Mouse (Mus musculus): ENCODE data around the gene Gm4553. TPM values are rescaled to one million over a fixed set of nuclear protein-coding genes. Genes with fewer than 3 reads are reported as not detected.
"Not testable (repeated sequence)": the region's sequence is repeated elsewhere in the genome, so short reads cannot be mapped to it uniquely, and the experiment has no call there.

Gm4553 gene
- polyA plus RNA-seq, 1 experiment from 2014 or later: not detected

- no peak overlapping the region for H3K9ac ChIP-seq
- no peaks in the 10 kb centered on the region for H3K36me3 ChIP-seq
- no peaks in the 10 kb centered on the region for H3K4me1 ChIP-seq
- H3K27ac ChIP-seq: no peak overlapping the region
- no peak overlapping the region for H3K4me3 ChIP-seq
- H3K4me2 ChIP-seq: no peak overlapping the region
- H3K27me3 ChIP-seq (replicated peaks): no peaks in the 10 kb centered on the region
- no peak for ATAC-seq
- no peaks in the 10 kb centered on the region for H3K9me3 ChIP-seq (replicated peaks)
- WGBS (ENCODE audit: insufficient replicate concordance): 77% methylated on average over 3 of the region's 3 CpGs
Observed at GRCm38 (mm10) chr7:142159366-142159765, 6.2 kb downstream of the Gm4553 start.

- H3K4me2 ChIP-seq; H3K9ac ChIP-seq; H3K27ac ChIP-seq; H3K9me3 ChIP-seq (replicated peaks); H3K36me3 ChIP-seq; H3K27me3 ChIP-seq (replicated peaks); H3K4me1 ChIP-seq; ATAC-seq; H3K4me3 ChIP-seq: not testable (repeated sequence)
- 28% methylated on average over 2 of the region's 2 CpGs for WGBS (ENCODE audit: insufficient replicate concordance)
Observed at GRCm38 (mm10) chr7:142157013-142157412, 8.5 kb downstream of the Gm4553 start, which contains the start of gene Gm29735. Gm29735 (minus strand) TSS chr7:142157113.

GRCm38 (mm10) chr7:142155308-142155707 lies 10.2 kb downstream of the Gm4553 start:
- Histone ChIP-seq H3K9ac (no peak overlapping the region), H3K4me1 (no peaks in the 10 kb centered on the region), H3K36me3 (no peaks in the 10 kb centered on the region), H3K27me3 (replicated peaks) (no peaks in the 10 kb centered on the region), H3K9me3 (replicated peaks) (no peaks in the 10 kb centered on the region), H3K4me2 (no peak overlapping the region), H3K27ac (no peak overlapping the region), H3K4me3 (no peak overlapping the region)
- 48% methylated on average over 1 of the region's 1 CpGs for WGBS (ENCODE audit: insufficient replicate concordance)
- no peak for ATAC-seq

GRCm38 (mm10) chr7:142152191-142152590 lies 13.3 kb downstream of the Gm4553 start:
- Histone ChIP-seq H3K4me3 (no peak overlapping the region), H3K4me1 (no peaks in the 10 kb centered on the region), H3K4me2 (no peak overlapping the region), H3K9ac (no peak overlapping the region), H3K27ac (no peak overlapping the region), H3K27me3 (replicated peaks) (no peaks in the 10 kb centered on the region), H3K36me3 (no peaks in the 10 kb centered on the region), H3K9me3 (replicated peaks) (no peaks in the 10 kb centered on the region)
- 76% methylated on average over 4 of the region's 4 CpGs for WGBS (ENCODE audit: insufficient replicate concordance)
- ATAC-seq: no peak

GRCm38 (mm10) chr7:142148633-142149032 lies 16.9 kb downstream of the Gm4553 start:
- Histone ChIP-seq H3K9ac (no peak overlapping the region), H3K4me1 (no peaks in the 10 kb centered on the region), H3K27me3 (replicated peaks) (0 out of 2 replicates have a peak, but pooled peaks cover 5% of the 10 kb centered on the region), H3K4me2 (no peak overlapping the region), H3K4me3 (no peak overlapping the region), H3K36me3 (no peaks in the 10 kb centered on the region), H3K27ac (no peak overlapping the region), H3K9me3 (replicated peaks) (no peaks in the 10 kb centered on the region)
- no peak for ATAC-seq

- ATAC-seq: no peak
- H3K9ac ChIP-seq: no peak overlapping the region
- 0 out of 2 replicates have a peak, but pooled peaks cover 5% of the 10 kb centered on the region for H3K27me3 ChIP-seq (replicated peaks)
- WGBS (ENCODE audit: insufficient replicate concordance): 0% methylated on average over 1 of the region's 1 CpGs
- H3K4me3 ChIP-seq: no peak overlapping the region
- H3K4me1 ChIP-seq: no peaks in the 10 kb centered on the region
- no peaks in the 10 kb centered on the region for H3K36me3 ChIP-seq
- H3K9me3 ChIP-seq (replicated peaks): no peaks in the 10 kb centered on the region
- H3K27ac ChIP-seq: no peak overlapping the region
- H3K4me2 ChIP-seq: no peak overlapping the region
Observed at GRCm38 (mm10) chr7:142146033-142146432, 19.5 kb downstream of the Gm4553 start.

- Histone ChIP-seq H3K4me2 (no peak overlapping the region), H3K27me3 (replicated peaks) (0 out of 2 replicates have a peak, but pooled peaks cover 5% of the 10 kb centered on the region), H3K36me3 (no peaks in the 10 kb centered on the region), H3K4me1 (no peaks in the 10 kb centered on the region), H3K27ac (no peak overlapping the region), H3K9ac (no peak overlapping the region), H3K4me3 (no peak overlapping the region), H3K9me3 (replicated peaks) (no peaks in the 10 kb centered on the region)
- ATAC-seq: no peak
- WGBS (ENCODE audit: insufficient replicate concordance): 37% methylated on average over 4 of the region's 4 CpGs
Observed at GRCm38 (mm10) chr7:142145413-142145940, 20.1 kb downstream of the Gm4553 start.

- Histone ChIP-seq H3K9me3 (replicated peaks) (no peaks in the 10 kb centered on the region), H3K27ac (no peak within 1 kb of the TSS), H3K4me1 (no peaks in the 10 kb centered on the region), H3K4me2 (no peak within 1 kb of the TSS), H3K9ac (no peak within 1 kb of the TSS), H3K36me3 (no peaks in the 10 kb centered on the region), H3K27me3 (replicated peaks) (0 out of 2 replicates have a peak, but pooled peaks cover 5% of the 10 kb centered on the region), H3K4me3 (no peak within 1 kb of the TSS)
- ATAC-seq: no peak
- WGBS (ENCODE audit: insufficient replicate concordance): 33% methylated on average over 1 of the region's 1 CpGs
Observed at GRCm38 (mm10) chr7:142144507-142144906, 21.0 kb downstream of the Gm4553 start, which contains the start of gene Gm45337. Gm45337 (minus strand) TSS chr7:142144607.

GRCm38 (mm10) chr7:142143506-142144010 lies 22.0 kb downstream of the Gm4553 start:
- not testable (repeated sequence) for H3K4me1 ChIP-seq; H3K9ac ChIP-seq; ATAC-seq; H3K27ac ChIP-seq; H3K4me3 ChIP-seq; H3K9me3 ChIP-seq (replicated peaks); H3K4me2 ChIP-seq; H3K27me3 ChIP-seq (replicated peaks); H3K36me3 ChIP-seq
- 8% methylated on average over 1 of the region's 1 CpGs for WGBS (ENCODE audit: insufficient replicate concordance)

- no peaks in the 10 kb centered on the region for H3K9me3 ChIP-seq (replicated peaks)
- ATAC-seq: no peak
- H3K27ac ChIP-seq: no peak overlapping the region
- H3K4me3 ChIP-seq: no peak overlapping the region
- no peak overlapping the region for H3K9ac ChIP-seq
- no peaks in the 10 kb centered on the region for H3K4me1 ChIP-seq
- H3K4me2 ChIP-seq: no peak overlapping the region
- WGBS (ENCODE audit: insufficient replicate concordance): 11% methylated on average over 1 of the region's 1 CpGs
- 0 out of 2 replicates have a peak, but pooled peaks cover 3% of the 10 kb centered on the region for H3K27me3 ChIP-seq (replicated peaks)
- H3K36me3 ChIP-seq: no peaks in the 10 kb centered on the region
Observed at GRCm38 (mm10) chr7:142140696-142141095, 24.8 kb downstream of the Gm4553 start.

GRCm38 (mm10) chr7:142135934-142136333 lies 29.6 kb downstream of the Gm4553 start, which contains the start of gene Gm39115:
Gm39115 (minus strand) TSS chr7:142136034.
- 20% methylated on average over 2 of the region's 2 CpGs for WGBS (ENCODE audit: insufficient replicate concordance)
- H3K4me1 ChIP-seq; H3K27ac ChIP-seq; H3K9me3 ChIP-seq (replicated peaks); ATAC-seq; H3K4me3 ChIP-seq; H3K36me3 ChIP-seq; H3K9ac ChIP-seq; H3K27me3 ChIP-seq (replicated peaks); H3K4me2 ChIP-seq: not testable (repeated sequence)

- Histone ChIP-seq H3K27me3 (replicated peaks) (no peaks in the 10 kb centered on the region; the same call in 1 of the 2 replicates), H3K36me3 (no peaks in the 10 kb centered on the region), H3K4me1 (no peaks in the 10 kb centered on the region), H3K4me2 (no peak overlapping the region), H3K27ac (no peak overlapping the region), H3K4me3 (no peak overlapping the region), H3K9ac (no peak overlapping the region), H3K9me3 (replicated peaks) (no peaks in the 10 kb centered on the region)
- ATAC-seq: no peak
- 43% methylated on average over 4 of the region's 4 CpGs for WGBS (ENCODE audit: insufficient replicate concordance)
Observed at GRCm38 (mm10) chr7:142134206-142134995, 31.1 kb downstream of the Gm4553 start.
